Mouse (Mus musculus): ENCODE data around the gene Mgat4a. TPM values are rescaled to one million over a fixed set of nuclear protein-coding genes. Genes with fewer than 3 reads are reported as not detected.

Gene Mgat4a
- total and polyA plus RNA-seq, 3 experiments = 4.5 to 11.8 (median 8.7) TPM

GRCm38 (mm10) chr1:37518791-37519190 is 22.0 kb downstream of the Mgat4a start:
- H3K27ac ChIP-seq = peak overlapping the region; percentile 82

GRCm38 (mm10) chr1:37518124-37518720 is 22.6 kb downstream of the Mgat4a start:
- Histone ChIP-seq H3K27ac (peak overlapping the region; percentile 82), H3K79me2 (replicated peaks; ENCODE audit: control insufficient read depth, insufficient read depth, low read length) (no peaks in the 10 kb centered on the region), H3K4me1 (ENCODE audit: control insufficient read depth, insufficient read depth, low read length) (peaks cover 16% of the 10 kb centered on the region), H3K27me3 (ENCODE audit: control insufficient read depth, insufficient read depth, low read length) (no peaks in the 10 kb centered on the region), H3K36me3 (ENCODE audit: control insufficient read depth, insufficient read depth, low read length) (peaks cover 2% of the 10 kb centered on the region; the same call in 1 of the 2 replicates), H3K9ac (ENCODE audit: low read depth, low read length) (no peak overlapping the region), H3K4me3 (peak overlapping the region; percentile 13; the same call in 1 of the 2 replicates)
- no peak for TF ChIP-seq EP300 (IDR thresholded peaks at IDR 0.05; ENCODE audit: insufficient read depth, low read depth, low read length)
- TF ChIP-seq POLR2A (IDR thresholded peaks at IDR 0.05; ENCODE audit: insufficient read depth, low read depth, low read length) = peak; percentile 21; the same call in 1 of the 2 replicates
- intact Hi-C loops (cut with DNase I) = loop anchor here (2.0 kb wide), 1 partner anchor 23 kb away; the partner anchor contains the start of gene Mgat4a
- 29% methylated on average over 4 of the region's 4 CpGs for WGBS
- DNase-seq = peak in 1 of 2 experiments; percentile 57

More at GRCm38 (mm10) chr1:37518791-37519190, 22.0 kb downstream of the Mgat4a start:
- Histone ChIP-seq H3K4me1 (ENCODE audit: control insufficient read depth, insufficient read depth, low read length) (peaks cover 18% of the 10 kb centered on the region), H3K79me2 (replicated peaks; ENCODE audit: control insufficient read depth, insufficient read depth, low read length) (no peaks in the 10 kb centered on the region), H3K9ac (ENCODE audit: low read depth, low read length) (no peak overlapping the region), H3K27me3 (ENCODE audit: control insufficient read depth, insufficient read depth, low read length) (no peaks in the 10 kb centered on the region), H3K4me3 (no peak overlapping the region), H3K36me3 (ENCODE audit: control insufficient read depth, insufficient read depth, low read length) (peaks cover 2% of the 10 kb centered on the region; the same call in 1 of the 2 replicates)
- 49% methylated on average over 4 of the region's 4 CpGs for WGBS
- TF ChIP-seq CTCF (IDR thresholded peaks at IDR 0.05) = no peak
- no peak for TF ChIP-seq EP300 (IDR thresholded peaks at IDR 0.05; ENCODE audit: insufficient read depth, low read depth, low read length)
- no peak for TF ChIP-seq POLR2A (IDR thresholded peaks at IDR 0.05; ENCODE audit: insufficient read depth, low read depth, low read length)
- no peak for DNase-seq
- intact Hi-C loops (cut with DNase I) = loop anchor here (2.0 kb wide), 1 partner anchor 22 kb away; the partner anchor contains the start of gene Mgat4a

- Histone ChIP-seq H3K27me3 (ENCODE audit: control insufficient read depth, insufficient read depth, low read length) (no peaks in the 10 kb centered on the region), H3K4me3 (no peak overlapping the region), H3K9ac (ENCODE audit: low read depth, low read length) (no peak overlapping the region), H3K4me1 (ENCODE audit: control insufficient read depth, insufficient read depth, low read length) (peaks cover 33% of the 10 kb centered on the region), H3K79me2 (replicated peaks; ENCODE audit: control insufficient read depth, insufficient read depth, low read length) (peaks cover 2% of the 10 kb centered on the region; the same call in 1 of the 2 replicates), H3K27ac (peak overlapping the region; percentile 84), H3K36me3 (ENCODE audit: control insufficient read depth, insufficient read depth, low read length) (peaks cover 5% of the 10 kb centered on the region)
- TF ChIP-seq CTCF (IDR thresholded peaks at IDR 0.05) (no peak), EP300 (IDR thresholded peaks at IDR 0.05; ENCODE audit: insufficient read depth, low read depth, low read length) (no peak), POLR2A (IDR thresholded peaks at IDR 0.05; ENCODE audit: insufficient read depth, low read depth, low read length) (no peak)
- no peak for DNase-seq
- WGBS = 85% methylated on average over 2 of the region's 2 CpGs
- intact Hi-C loops (cut with DNase I) = loop anchor here (1.0 kb wide), 2 partner anchors 11 to 119 kb away; no protein-coding TSS in a partner anchor
Measured at GRCm38 (mm10) chr1:37512961-37513431, 27.8 kb downstream of the Mgat4a start.

GRCm38 (mm10) chr1:37512109-37512640 is 28.6 kb downstream of the Mgat4a start:
- WGBS = 20% methylated on average over 5 of the region's 5 CpGs
- no peak overlapping the region for H3K4me3 ChIP-seq

GRCm38 (mm10) chr1:37510193-37510592 is 30.6 kb downstream of the Mgat4a start:
- H3K4me3 ChIP-seq = no peak overlapping the region
- peak overlapping the region; percentile 2; the same call in 1 of the 2 replicates for H3K27ac ChIP-seq
- H3K4me1 ChIP-seq (ENCODE audit: control insufficient read depth, insufficient read depth, low read length) = peaks cover 26% of the 10 kb centered on the region
- H3K79me2 ChIP-seq (replicated peaks; ENCODE audit: control insufficient read depth, insufficient read depth, low read length) = peaks cover 2% of the 10 kb centered on the region; the same call in 1 of the 2 replicates
- WGBS = 66% methylated on average over 3 of the region's 3 CpGs
- H3K9ac ChIP-seq (ENCODE audit: low read depth, low read length) = no peak overlapping the region
- DNase-seq = no peak
- intact Hi-C loops (cut with DNase I) = no loop called here
- H3K27me3 ChIP-seq (ENCODE audit: control insufficient read depth, insufficient read depth, low read length) = no peaks in the 10 kb centered on the region
- H3K36me3 ChIP-seq (ENCODE audit: control insufficient read depth, insufficient read depth, low read length) = peaks cover 3% of the 10 kb centered on the region
- TF ChIP-seq POLR2A (IDR thresholded peaks at IDR 0.05; ENCODE audit: insufficient read depth, low read depth, low read length) (no peak), EP300 (IDR thresholded peaks at IDR 0.05; ENCODE audit: insufficient read depth, low read depth, low read length) (no peak), CTCF (IDR thresholded peaks at IDR 0.05) (no peak)

More at GRCm38 (mm10) chr1:37512109-37512640, 28.6 kb downstream of the Mgat4a start:
- H3K27me3 ChIP-seq (ENCODE audit: control insufficient read depth, insufficient read depth, low read length) = no peaks in the 10 kb centered on the region
- intact Hi-C loops (cut with DNase I) = loop anchor here (1.0 kb wide), 2 partner anchors 10 to 120 kb away; no protein-coding TSS in a partner anchor
- peaks cover 2% of the 10 kb centered on the region; the same call in 1 of the 2 replicates for H3K79me2 ChIP-seq (replicated peaks; ENCODE audit: control insufficient read depth, insufficient read depth, low read length)
- DNase-seq = peak; percentile 64 to 80
- H3K9ac ChIP-seq (ENCODE audit: low read depth, low read length) = no peak overlapping the region
- H3K4me1 ChIP-seq (ENCODE audit: control insufficient read depth, insufficient read depth, low read length) = peaks cover 28% of the 10 kb centered on the region
- peak overlapping the region; percentile 84 for H3K27ac ChIP-seq
- peak; percentile 21; the same call in 1 of the 2 replicates for TF ChIP-seq POLR2A (IDR thresholded peaks at IDR 0.05; ENCODE audit: insufficient read depth, low read depth, low read length)
- TF ChIP-seq EP300 (IDR thresholded peaks at IDR 0.05; ENCODE audit: insufficient read depth, low read depth, low read length) = peak; percentile 54; the same call in 1 of the 2 replicates
- no peak for TF ChIP-seq CTCF (IDR thresholded peaks at IDR 0.05)
- H3K36me3 ChIP-seq (ENCODE audit: control insufficient read depth, insufficient read depth, low read length) = peaks cover 5% of the 10 kb centered on the region
